Mouse (Mus musculus): ENCODE results near the gene Arl11. TPM values are rescaled to one million over a fixed set of nuclear protein-coding genes. Genes with fewer than 3 reads are reported as not detected.
"Not testable (repeated sequence)": the region's sequence is repeated elsewhere in the genome, so short reads cannot be mapped to it uniquely, and the experiment has no call there.

Arl11 gene
- polyA plus RNA-seq, 1 experiment from 2014 or later: 0.77 TPM

DNA sequence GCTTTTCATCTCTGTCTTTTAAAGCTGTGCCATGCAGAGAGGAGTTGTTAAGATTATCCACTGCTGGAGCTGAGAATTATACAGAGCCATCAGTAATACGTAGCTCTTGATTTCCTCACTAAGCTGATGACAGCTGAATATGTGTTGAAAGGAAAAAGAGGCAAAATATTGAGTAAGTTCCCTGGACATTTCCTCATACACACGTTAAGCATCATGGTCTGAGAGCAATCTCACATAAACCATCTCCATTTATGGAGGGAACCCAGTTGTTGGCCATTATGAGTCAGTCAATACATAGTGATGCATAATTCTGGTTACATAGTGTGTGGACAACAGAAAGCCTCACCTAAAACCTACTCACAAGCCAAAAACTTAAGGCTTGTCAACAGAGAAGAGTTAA lies 7.1 kb upstream of the Arl11 start:
- Histone ChIP-seq H3K9me3 (replicated peaks) (no peaks in the 10 kb centered on the region), H3K36me3 (no peaks in the 10 kb centered on the region), H3K4me1 (no peaks in the 10 kb centered on the region), H3K9ac (replicated peaks) (no peak overlapping the region), H3K4me3 (replicated peaks) (no peak overlapping the region), H3K4me2 (no peak overlapping the region), H3K27me3 (replicated peaks) (no peaks in the 10 kb centered on the region), H3K27ac (replicated peaks) (no peak overlapping the region)
- 88% methylated on average over 2 of the region's 2 CpGs for WGBS
- ATAC-seq (ENCODE audit: low FRiP score): no peak

DNA sequence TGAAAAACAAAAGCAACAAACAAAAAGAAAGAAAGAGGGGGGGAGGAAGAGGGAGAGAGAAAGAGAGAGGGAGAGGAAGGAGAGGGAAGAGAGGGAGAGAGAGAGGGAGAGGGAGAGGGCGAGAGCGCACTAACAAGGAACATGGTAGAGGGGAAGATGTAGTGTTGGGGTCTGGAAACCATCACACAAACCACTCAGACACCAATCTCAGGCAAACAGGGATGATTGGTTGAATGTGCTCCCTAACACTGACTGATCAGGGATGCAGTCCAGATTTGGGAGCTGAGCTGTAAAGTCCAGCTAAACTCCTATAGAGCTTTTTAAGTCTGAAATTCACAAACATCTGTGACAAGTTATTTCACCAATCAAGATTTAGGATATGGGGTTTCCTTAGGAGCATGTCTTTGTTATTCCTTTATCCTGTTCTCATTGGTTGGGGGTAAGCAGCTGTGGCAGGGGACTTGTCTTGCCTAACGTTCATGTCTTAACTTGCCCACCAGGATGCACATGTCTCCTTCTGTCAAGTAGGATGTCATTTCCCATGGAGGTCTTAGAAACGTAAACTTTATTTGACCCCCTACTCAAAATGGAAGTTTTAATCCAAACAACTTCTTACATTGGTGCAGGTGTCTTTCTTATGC lies 5.5 kb upstream of the Arl11 start:
- WGBS: 84% methylated on average over 4 of the region's 4 CpGs
- no peak overlapping the region for H3K27ac ChIP-seq (replicated peaks)
- H3K4me3 ChIP-seq (replicated peaks): no peak overlapping the region
- H3K4me1 ChIP-seq: no peaks in the 10 kb centered on the region
- no peaks in the 10 kb centered on the region for H3K9me3 ChIP-seq (replicated peaks)
- ATAC-seq (ENCODE audit: low FRiP score): no peak
- no peaks in the 10 kb centered on the region for H3K36me3 ChIP-seq
- no peak overlapping the region for H3K9ac ChIP-seq (replicated peaks)
- no peak overlapping the region for H3K4me2 ChIP-seq
- H3K27me3 ChIP-seq (replicated peaks): no peaks in the 10 kb centered on the region

DNA sequence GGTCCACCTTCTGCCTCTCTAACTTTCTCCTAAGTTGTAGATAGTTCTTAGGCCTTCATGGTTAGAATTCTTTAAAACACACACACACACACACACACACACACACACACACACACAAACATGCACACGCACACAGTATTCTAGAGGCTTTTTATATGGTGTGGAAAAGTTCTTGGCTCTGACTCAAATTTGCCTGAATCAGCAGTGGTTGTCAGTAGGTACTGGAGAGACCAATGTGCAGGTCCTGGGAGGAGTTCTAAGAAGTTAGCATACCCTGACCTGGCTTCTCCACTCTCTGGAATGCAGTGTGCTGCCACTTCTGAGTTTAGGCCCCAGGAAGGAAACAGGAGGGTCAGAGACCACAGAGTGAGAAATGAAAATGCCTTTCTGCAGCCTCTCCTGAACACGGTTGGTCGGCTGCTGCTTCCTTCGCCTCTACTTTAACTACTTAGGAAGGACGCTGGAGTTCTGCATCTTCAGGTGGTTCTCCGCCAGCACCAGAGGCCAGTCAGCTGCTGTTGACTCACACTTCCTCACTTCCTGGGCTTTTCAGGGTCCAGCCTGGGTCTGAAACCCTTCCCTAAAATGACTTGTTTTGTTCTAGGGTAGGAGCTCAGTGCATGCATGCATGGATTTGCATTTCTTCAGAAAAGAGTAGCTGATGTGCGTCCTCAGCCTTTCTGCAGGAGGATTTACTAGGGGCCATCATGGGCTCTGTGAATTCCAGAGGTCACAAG lies 651 bp downstream of the Arl11 start:
- Histone ChIP-seq H3K9ac (replicated peaks) (no peak overlapping the region), H3K4me1 (peaks cover 7% of the 10 kb centered on the region; the same call in 1 of the 2 replicates), H3K9me3 (replicated peaks) (no peaks in the 10 kb centered on the region), H3K27ac (replicated peaks) (no peak overlapping the region), H3K4me3 (replicated peaks) (no peak overlapping the region), H3K4me2 (no peak overlapping the region), H3K36me3 (no peaks in the 10 kb centered on the region), H3K27me3 (replicated peaks) (no peaks in the 10 kb centered on the region)
- ATAC-seq (ENCODE audit: low FRiP score): no peak
- 83% methylated on average over 7 of the region's 7 CpGs for WGBS

DNA sequence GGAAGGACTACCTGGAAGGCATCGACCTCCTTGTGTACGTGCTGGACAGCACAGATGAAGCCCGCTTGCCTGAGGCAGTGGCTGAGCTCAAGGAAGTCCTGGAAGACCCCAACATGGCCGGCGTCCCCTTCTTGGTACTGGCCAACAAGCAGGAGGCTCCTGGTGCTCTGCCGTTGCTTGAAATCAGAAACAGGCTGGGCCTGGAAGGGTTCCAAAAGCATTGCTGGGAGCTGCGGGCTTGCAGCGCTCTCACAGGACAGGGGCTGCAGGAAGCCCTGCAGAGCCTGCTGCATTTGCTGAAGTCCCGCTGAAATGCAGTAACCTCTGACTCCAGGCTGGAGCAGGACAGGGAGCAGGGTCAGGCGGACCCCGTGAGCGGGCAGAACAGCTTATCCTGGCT lies 1.4 kb downstream of the Arl11 start:
- Histone ChIP-seq H3K9me3 (replicated peaks) (no peaks in the 10 kb centered on the region), H3K4me2 (no peak overlapping the region), H3K4me3 (replicated peaks) (no peak overlapping the region), H3K27me3 (replicated peaks) (no peaks in the 10 kb centered on the region), H3K4me1 (peaks cover 7% of the 10 kb centered on the region; the same call in 1 of the 2 replicates), H3K27ac (replicated peaks) (no peak overlapping the region), H3K9ac (replicated peaks) (no peak overlapping the region), H3K36me3 (no peaks in the 10 kb centered on the region)
- ATAC-seq (ENCODE audit: low FRiP score): no peak
- 71% methylated on average over 12 of the region's 12 CpGs for WGBS

DNA sequence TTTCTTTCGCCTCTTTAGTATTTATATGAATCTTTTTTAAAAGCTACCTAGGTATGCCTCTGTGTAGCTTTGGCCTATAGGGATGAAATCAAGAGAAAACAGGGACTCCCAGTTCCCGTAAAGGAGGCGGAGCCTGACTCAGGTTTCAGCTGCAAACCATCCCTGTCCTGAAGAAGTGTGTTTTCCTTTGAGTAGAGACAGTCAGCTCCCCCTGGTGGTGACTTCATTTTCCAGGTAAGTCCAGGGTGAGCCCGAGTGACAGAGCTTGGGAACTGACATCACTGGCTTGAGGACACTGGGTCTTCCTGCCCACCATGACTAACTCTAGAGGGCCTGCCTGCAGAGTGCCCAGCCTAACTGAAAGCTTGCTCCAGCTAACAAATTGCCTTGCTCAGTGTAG lies 7.3 kb downstream of the Arl11 start:
- Histone ChIP-seq H3K27me3 (replicated peaks) (no peaks in the 10 kb centered on the region), H3K4me1 (no peaks in the 10 kb centered on the region), H3K9ac (replicated peaks) (no peak overlapping the region), H3K9me3 (replicated peaks) (no peaks in the 10 kb centered on the region), H3K36me3 (no peaks in the 10 kb centered on the region), H3K4me2 (no peak overlapping the region), H3K27ac (replicated peaks) (no peak overlapping the region), H3K4me3 (replicated peaks) (no peak overlapping the region)
- no peak for ATAC-seq (ENCODE audit: low FRiP score)
- 48% methylated on average over 4 of the region's 4 CpGs for WGBS

DNA sequence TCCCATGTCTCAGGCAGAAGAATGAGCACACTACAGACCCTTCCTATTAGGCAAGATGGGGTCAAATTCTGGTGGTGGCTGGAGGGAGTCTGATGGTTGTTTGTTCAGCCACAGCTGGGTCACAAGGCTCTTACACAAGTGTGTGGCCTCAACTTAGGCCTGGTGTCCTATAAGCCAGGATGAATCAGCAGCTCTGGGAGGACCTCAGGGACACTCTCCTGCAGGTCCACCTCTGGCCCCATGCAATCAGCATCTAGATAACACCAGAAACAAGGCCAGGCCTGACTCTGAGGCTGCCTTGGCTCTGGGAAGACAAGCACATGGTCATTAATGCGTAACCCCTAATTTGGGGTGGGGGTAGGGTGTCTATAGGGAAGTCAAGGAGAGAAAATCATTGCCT lies 11.2 kb downstream of the Arl11 start:
- H3K4me3 ChIP-seq (replicated peaks): no peak overlapping the region
- H3K9ac ChIP-seq (replicated peaks): no peak overlapping the region
- no peaks in the 10 kb centered on the region; the same call in 1 of the 2 replicates for H3K9me3 ChIP-seq (replicated peaks)
- WGBS: 87% methylated on average over 1 of the region's 1 CpGs
- no peaks in the 10 kb centered on the region for H3K4me1 ChIP-seq
- H3K27me3 ChIP-seq (replicated peaks): no peaks in the 10 kb centered on the region
- no peak overlapping the region for H3K4me2 ChIP-seq
- no peak for ATAC-seq (ENCODE audit: low FRiP score)
- H3K27ac ChIP-seq (replicated peaks): no peak overlapping the region
- no peaks in the 10 kb centered on the region for H3K36me3 ChIP-seq

DNA sequence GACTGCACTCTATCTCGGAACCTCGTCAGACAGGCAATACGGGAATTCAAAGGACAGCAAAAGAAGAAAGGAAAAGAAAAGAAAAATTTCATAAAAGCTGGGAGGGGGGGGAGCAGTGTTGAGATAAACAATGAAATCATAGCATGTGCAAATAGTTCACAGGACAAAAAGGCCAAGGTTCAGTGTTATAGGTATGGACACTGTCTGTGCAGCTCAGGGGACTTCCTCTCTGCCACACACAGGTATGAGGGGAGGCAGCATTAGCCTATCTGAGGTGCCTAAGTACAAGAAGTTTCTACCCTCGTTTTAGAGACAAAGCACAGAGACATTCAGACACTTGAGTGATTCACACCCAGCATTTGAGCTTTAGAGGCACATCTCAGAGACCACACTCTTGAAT lies 11.6 kb downstream of the Arl11 start:
- Histone ChIP-seq H3K9ac (replicated peaks) (no peak overlapping the region), H3K4me1 (no peaks in the 10 kb centered on the region), H3K27ac (replicated peaks) (no peak overlapping the region), H3K4me2 (no peak overlapping the region), H3K4me3 (replicated peaks) (no peak overlapping the region), H3K36me3 (no peaks in the 10 kb centered on the region), H3K9me3 (replicated peaks) (no peaks in the 10 kb centered on the region; the same call in 1 of the 2 replicates), H3K27me3 (replicated peaks) (no peaks in the 10 kb centered on the region)
- 94% methylated on average over 4 of the region's 4 CpGs for WGBS
- no peak for ATAC-seq (ENCODE audit: low FRiP score)

DNA sequence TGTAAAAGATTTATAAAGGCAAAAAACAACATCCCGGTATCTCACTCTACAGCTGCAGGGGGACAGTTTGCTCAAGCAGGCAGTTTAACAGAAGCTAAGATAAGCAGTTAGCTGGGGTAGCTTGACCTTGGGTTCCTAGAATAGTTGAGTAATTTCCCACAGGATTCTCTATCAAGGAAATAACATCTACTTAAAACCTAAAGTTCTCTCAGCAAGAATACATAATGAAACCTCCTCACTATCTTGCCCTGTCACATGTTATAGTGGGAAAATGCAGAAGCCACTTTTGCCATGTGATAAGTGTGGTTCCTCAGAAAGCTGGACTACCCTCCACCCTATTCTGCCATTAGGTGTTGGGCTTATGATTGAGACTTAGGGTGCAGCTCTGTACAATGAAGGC lies 13.2 kb downstream of the Arl11 start:
- Histone ChIP-seq H3K4me3 (replicated peaks) (no peak overlapping the region), H3K27me3 (replicated peaks) (no peaks in the 10 kb centered on the region), H3K27ac (replicated peaks) (no peak overlapping the region), H3K9me3 (replicated peaks) (no peaks in the 10 kb centered on the region; the same call in 1 of the 2 replicates), H3K36me3 (no peaks in the 10 kb centered on the region), H3K4me1 (peaks cover 5% of the 10 kb centered on the region; the same call in 1 of the 2 replicates), H3K4me2 (no peak overlapping the region), H3K9ac (replicated peaks) (no peak overlapping the region)
- WGBS: 95% methylated on average over 1 of the region's 1 CpGs
- ATAC-seq (ENCODE audit: low FRiP score): no peak

DNA sequence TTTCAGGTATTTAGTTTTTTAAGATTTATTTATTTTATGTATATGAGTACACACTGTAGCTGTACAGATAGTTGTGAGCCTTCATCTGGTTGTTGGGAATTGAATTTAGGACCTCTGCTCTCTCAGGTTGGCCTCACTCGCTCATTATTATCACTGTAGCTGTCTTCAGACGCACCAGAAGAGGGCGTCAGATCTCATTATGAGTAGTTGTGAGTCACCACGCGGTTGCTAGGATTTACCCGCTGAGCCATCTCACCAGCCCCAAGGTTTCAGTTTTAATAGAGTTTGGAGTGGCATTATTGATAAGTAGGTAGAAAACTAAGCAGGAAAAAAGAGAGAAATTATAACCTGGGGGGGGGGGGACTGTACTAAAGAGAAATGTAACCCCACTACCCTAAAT lies 17.5 kb downstream of the Arl11 start:
- H3K4me1 ChIP-seq: peaks cover 14% of the 10 kb centered on the region
- not testable (repeated sequence) for H3K4me2 ChIP-seq

DNA sequence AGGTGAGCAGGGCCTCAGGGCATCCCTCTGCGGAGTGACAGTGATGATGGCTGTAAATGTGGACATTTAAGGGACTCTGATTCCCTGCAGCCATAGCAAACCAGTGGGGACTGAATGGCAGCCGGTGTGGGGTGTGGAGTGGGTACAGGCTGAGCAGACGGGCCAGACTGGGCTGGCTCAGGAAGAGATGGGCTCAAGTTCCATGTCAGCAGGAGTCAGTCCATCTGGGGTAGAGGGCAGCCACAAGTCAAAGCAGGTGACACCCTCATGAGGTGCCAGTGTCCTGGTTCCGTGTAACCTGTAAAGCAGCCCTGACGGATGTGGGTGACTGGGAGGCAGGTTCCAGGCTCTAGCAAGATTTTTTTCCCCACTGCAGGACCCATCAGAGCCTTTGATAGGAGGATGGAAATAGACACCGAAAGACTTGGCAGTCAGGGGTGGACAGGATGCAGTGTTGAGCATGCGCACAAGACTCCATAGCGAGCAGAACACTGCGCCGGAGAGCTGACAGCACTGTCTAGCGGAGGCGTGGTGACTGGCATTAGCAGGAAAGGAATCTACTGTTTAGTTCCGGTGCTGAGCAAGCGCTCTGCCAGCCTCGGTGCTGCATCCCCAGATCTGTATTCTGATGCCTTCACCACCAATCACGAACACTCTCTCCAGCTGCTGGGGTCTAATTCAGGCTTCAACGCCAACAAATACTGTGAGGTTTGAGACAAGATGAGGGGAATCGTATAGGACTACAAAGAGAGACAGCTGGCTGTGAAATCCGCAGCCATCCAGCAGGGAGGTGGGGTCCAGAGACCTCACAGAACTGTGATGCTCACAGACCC lies 18.3 kb downstream of the Arl11 start:
- Histone ChIP-seq H3K4me3 (replicated peaks) (peak overlapping the region; percentile 25), H3K27me3 (replicated peaks) (no peaks in the 10 kb centered on the region), H3K27ac (replicated peaks) (peak overlapping the region; percentile 85), H3K9ac (replicated peaks) (peak overlapping the region; percentile 41), H3K9me3 (replicated peaks) (no peaks in the 10 kb centered on the region; the same call in 1 of the 2 replicates), H3K4me1 (peaks cover 14% of the 10 kb centered on the region), H3K4me2 (peak overlapping the region; percentile 55), H3K36me3 (no peaks in the 10 kb centered on the region)
- 26% methylated on average over 19 of the region's 19 CpGs for WGBS
- ATAC-seq (ENCODE audit: low FRiP score): peak; percentile 87

More for the DNA sequence above, 17.5 kb downstream of the Arl11 start:
- not testable (repeated sequence) for H3K9ac ChIP-seq (replicated peaks); H3K27me3 ChIP-seq (replicated peaks); H3K9me3 ChIP-seq (replicated peaks); H3K27ac ChIP-seq (replicated peaks); H3K36me3 ChIP-seq; ATAC-seq (ENCODE audit: low FRiP score); H3K4me3 ChIP-seq (replicated peaks)
- 20% methylated on average over 6 of the region's 6 CpGs for WGBS

DNA sequence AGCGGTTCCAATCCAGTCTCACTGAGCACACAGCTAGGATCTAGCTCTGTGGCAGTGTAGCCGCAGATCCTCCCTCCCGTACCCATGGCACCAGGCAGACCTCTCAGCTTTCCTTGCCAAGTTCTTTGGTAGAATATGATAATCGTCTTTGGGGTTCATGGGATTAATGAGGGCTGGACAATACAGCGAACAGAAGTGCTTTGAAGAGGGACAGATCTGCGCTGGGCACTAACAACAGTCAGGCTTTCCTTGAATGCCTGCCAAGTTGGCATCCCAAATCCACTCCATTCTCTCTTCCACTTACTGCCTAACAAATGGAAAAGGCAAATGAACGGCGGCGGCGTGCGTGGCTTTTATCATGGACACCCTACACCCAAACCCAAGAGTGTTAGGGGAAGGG lies 21.0 kb downstream of the Arl11 start:
- Histone ChIP-seq H3K9me3 (replicated peaks) (no peaks in the 10 kb centered on the region), H3K27ac (replicated peaks) (peak overlapping the region; percentile 67), H3K4me2 (peak overlapping the region; percentile 44), H3K4me1 (peaks cover 14% of the 10 kb centered on the region), H3K36me3 (no peaks in the 10 kb centered on the region), H3K4me3 (replicated peaks) (no peak overlapping the region), H3K27me3 (replicated peaks) (no peaks in the 10 kb centered on the region), H3K9ac (replicated peaks) (no peak overlapping the region)
- ATAC-seq (ENCODE audit: low FRiP score): peak; percentile 48
- WGBS: 42% methylated on average over 11 of the region's 11 CpGs
